Mouse (Mus musculus) C2C12 (cell line): Measurements from ENCODE around the gene Plch1. TPM values are rescaled to one million over a fixed set of nuclear protein-coding genes. Genes with fewer than 3 reads are reported as not detected.

Source experiments
- H3K27me3 ChIP-seq: one replicate; pipeline ENCODE4 v1.6.1; 2011; ENCODE audit not compliant: control insufficient read depth, insufficient read depth, insufficient read length
- H3K36me3 ChIP-seq: one replicate; pipeline ENCODE4 v1.6.1; 2011; ENCODE audit not compliant: control insufficient read depth, insufficient read depth
- H3K4me3 ChIP-seq: one replicate; pipeline ENCODE4 v1.5.1; 2011; ENCODE audit warnings: mild to moderate bottlenecking, control low read depth; ENCODE audit not compliant: poor library complexity, insufficient read depth, severe bottlenecking
- H3K79me2 ChIP-seq: one replicate; pipeline ENCODE4 v1.6.1; 2011; ENCODE audit not compliant: control insufficient read depth, insufficient read depth
- H3K79me3 ChIP-seq: one replicate; pipeline ENCODE4 v1.6.1; 2011; ENCODE audit warnings: low read depth, control low read depth
- H3ac ChIP-seq: one replicate; pipeline ENCODE3; 2011; ENCODE audit warnings: low read depth; ENCODE audit not compliant: control insufficient read depth, insufficient read length
- CEBPB ChIP-seq: IDR thresholded peaks from one replicate; pipeline ENCODE4 v1.6.1; 2011; ENCODE audit warnings: low read depth, mild to moderate bottlenecking, control low read depth, moderate library complexity
- CTCF ChIP-seq: IDR thresholded peaks from one replicate; pipeline ENCODE4 v1.5.1; 2011; ENCODE audit not compliant: control insufficient read depth, insufficient read depth, insufficient read length
- FOSL1 ChIP-seq: IDR thresholded peaks from one replicate; pipeline ENCODE4 v1.8.0; 2011; ENCODE audit warnings: mild to moderate bottlenecking, low read length; ENCODE audit not compliant: poor library complexity, insufficient read depth, severe bottlenecking
- MAX ChIP-seq: IDR thresholded peaks from one replicate; pipeline ENCODE4 v1.6.1; 2011; ENCODE audit warnings: mild to moderate bottlenecking, control low read depth
- MYOD1 ChIP-seq: IDR thresholded peaks from one replicate; pipeline ENCODE4 v1.6.1; 2011; ENCODE audit warnings: low read depth; ENCODE audit not compliant: control insufficient read depth, insufficient read length
- MYOG ChIP-seq: IDR thresholded peaks from one replicate; pipeline ENCODE4 v1.6.1; 2011; ENCODE audit not compliant: control insufficient read depth, insufficient read length; ENCODE audit errors: extremely low read depth
- USF1 ChIP-seq: IDR thresholded peaks from one replicate; pipeline ENCODE4 v1.6.1; 2011; ENCODE audit warnings: low read depth, mild to moderate bottlenecking, control low read depth, moderate library complexity
- long read RNA-seq, 2 experiments: library from polyadenylated mRNA; unstranded; transcript quantifications; one replicate each; pipeline ENCODE4 v2.0.0; 2019 to 2020
- polyA plus RNA-seq: library from polyadenylated mRNA; unstranded; fragments of >200 nt; fragmentation: generic; extraction: Trizol; gene quantifications from one replicate; pipeline ENCODE4 v1.2.1, GENCODE M21; 2012; ENCODE audit warnings: missing spikeins

Plch1 gene
- not detected for polyA plus RNA-seq
- long read RNA-seq, experiment 1, result 0 reads
- long read RNA-seq, experiment 2, result 0 reads

- no peaks in the 10 kb centered on the region for H3K27me3 ChIP-seq
- no peak within 1 kb of the TSS for H3ac ChIP-seq
- H3K79me2 ChIP-seq, result no peaks in the 10 kb centered on the region
- no peaks in the 10 kb centered on the region for H3K79me3 ChIP-seq
- no peaks in the 10 kb centered on the region for H3K36me3 ChIP-seq
- H3K4me3 ChIP-seq, result no peak within 1 kb of the TSS
- TF ChIP-seq CEBPB, result no peak
- TF ChIP-seq MYOG, result no peak
- TF ChIP-seq MYOD1, result no peak
- no peak for TF ChIP-seq FOSL1
- no peak for TF ChIP-seq MAX
- no peak for TF ChIP-seq USF1
- no peak for TF ChIP-seq CTCF
Observed at GRCm38 (mm10) chr3:63899309-63899695, at the start of gene Plch1. TSS of gene Plch1 (minus strand) at chr3:63899472.

DNA sequence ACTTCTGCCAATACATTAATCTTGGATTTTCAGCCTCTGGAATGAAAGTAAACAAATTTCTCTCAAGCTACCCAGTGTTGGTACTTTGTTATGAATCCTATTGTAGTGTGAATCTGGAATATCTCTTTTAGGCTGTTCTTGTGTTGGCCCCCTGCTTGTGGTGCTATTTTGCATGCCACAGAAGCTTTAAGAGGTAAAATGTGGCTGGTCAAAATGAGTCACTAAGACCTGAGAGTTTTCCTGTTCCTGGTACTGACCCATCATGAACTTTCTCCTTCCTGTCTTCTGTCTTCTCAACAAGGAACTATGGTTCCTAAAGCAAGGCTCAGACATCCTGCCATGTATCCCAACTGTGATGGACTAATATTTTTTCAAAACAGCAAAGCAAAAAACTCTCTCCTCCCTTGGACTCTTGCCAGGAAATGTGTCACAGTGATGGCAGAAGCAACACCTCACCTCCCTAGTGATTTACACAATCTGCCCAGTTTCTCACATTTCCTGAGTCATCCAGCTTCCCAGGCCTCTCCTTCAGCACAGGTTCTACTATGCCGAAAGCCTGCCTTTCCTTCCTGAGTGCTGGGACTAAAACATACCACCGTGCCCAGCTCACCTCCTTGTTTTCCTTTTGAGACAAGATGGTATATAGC, 42.1 kb upstream of the Plch1 start:
- Histone ChIP-seq H3K36me3 (peaks cover 24% of the 10 kb centered on the region), H3ac (no peak overlapping the region), H3K27me3 (no peaks in the 10 kb centered on the region), H3K79me2 (no peaks in the 10 kb centered on the region), H3K79me3 (no peaks in the 10 kb centered on the region), H3K4me3 (no peak overlapping the region)
- TF ChIP-seq MAX (no peak), CEBPB (peak; percentile 19), MYOD1 (no peak), MYOG (no peak), USF1 (no peak), CTCF (no peak)

DNA sequence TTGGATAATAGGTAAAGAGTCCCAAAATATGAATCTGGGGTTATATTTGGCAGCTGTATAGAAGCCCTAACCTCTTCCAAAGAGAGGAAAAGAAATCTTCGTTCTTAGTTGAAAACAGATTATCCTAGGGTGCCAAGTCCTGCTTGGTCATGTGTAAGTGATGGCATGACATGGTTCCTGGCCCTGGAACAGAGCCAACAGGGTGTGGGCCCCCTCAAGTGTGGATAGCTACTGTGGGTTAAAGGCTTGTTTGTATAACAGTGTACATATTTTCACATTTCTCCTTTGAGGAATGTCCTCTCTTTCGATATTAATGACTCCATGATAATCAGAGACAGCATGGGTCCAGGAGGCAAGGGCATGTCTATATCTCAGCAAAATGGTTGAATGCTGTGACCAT, 39.7 kb upstream of the Plch1 start:
- Histone ChIP-seq H3K79me3 (no peaks in the 10 kb centered on the region), H3K4me3 (no peak overlapping the region), H3K79me2 (no peaks in the 10 kb centered on the region), H3ac (no peak overlapping the region), H3K36me3 (peaks cover 21% of the 10 kb centered on the region), H3K27me3 (no peaks in the 10 kb centered on the region)
- no peak for TF ChIP-seq CEBPB
- no peak for TF ChIP-seq MYOD1
- TF ChIP-seq CTCF, result no peak
- no peak for TF ChIP-seq USF1
- no peak for TF ChIP-seq MYOG
- no peak for TF ChIP-seq MAX
- TF ChIP-seq FOSL1, result no peak

DNA sequence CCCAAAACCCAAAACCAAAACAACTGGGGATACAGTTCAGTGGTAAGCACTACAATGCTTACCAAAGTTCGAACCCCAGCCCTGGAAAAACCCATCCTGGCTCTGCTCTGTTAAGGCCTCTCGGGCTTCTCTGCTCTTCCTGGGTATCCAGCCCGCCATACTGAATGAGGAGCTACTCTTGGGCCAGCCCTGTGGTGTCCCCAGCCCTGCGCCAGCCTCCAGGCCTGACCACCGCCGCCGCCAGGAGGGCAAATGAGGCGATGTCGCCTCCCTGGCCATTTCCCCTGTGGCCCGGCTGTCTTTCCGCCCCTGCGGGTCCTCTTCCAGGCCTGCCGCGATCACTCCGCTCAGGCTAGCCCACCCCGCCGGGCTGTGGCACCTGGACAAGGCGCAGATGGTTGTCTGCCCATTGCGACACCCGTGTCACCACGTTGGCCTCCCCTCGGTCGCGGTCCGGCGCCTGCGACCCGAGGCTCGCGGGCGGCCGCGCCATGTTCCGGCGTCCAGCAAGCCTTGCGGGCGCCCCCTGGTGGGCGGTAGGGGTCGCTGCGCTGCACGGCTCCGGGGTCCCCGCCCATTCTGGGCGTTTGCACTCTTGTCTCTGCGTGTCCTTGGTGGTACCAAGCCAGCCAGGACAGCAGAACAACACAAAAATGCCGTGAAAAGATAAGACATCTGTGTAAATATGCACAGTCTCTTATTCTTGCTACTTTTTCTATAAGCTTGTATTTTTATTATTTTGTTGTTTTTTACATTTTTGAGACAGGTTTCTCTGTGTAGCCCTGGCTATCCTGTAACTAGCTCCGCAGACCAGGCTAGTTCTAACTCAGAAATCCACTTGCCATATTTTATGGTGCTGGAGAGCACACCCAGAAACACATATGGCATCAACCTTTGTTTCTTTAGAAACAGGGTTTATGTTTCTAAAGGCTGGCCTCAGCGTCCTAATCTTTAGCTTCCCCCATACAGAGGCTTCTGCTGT, 29.9 kb upstream of the Plch1 start, which contains the start of gene E130311K13Rik:
Gene E130311K13Rik (minus strand): TSS at position 595 of the 982 bp plus-strand sequence.
- Histone ChIP-seq H3K27me3 (no peaks in the 10 kb centered on the region), H3ac (peak within 1 kb of the TSS; percentile 78), H3K4me3 (peak within 1 kb of the TSS; percentile 34), H3K79me3 (no peaks in the 10 kb centered on the region), H3K36me3 (no peaks in the 10 kb centered on the region), H3K79me2 (no peaks in the 10 kb centered on the region)
- TF ChIP-seq CEBPB (peak; percentile 38), MYOD1 (no peak), MAX (peak; percentile 27), CTCF (peak; percentile 97)

DNA sequence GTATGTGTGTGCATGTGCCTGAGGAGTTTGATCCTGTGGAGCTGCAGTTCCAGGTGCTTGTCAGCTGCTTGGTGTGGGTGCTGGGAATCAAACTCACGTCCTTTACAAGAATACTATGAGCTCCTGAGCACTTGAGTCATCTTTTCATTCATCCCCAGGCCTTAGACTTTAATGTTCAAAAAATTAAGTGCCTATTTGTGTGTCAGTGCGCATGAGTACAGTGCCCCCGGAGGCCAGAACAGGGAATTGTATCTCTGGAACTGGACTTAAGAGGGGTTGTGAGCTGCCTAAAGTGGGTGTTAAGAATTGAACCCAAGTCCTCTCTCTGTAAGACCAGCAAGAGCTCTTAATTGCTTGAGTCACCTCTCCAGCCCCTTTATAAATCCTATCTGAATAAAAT, 20.4 kb upstream of the Plch1 start:
- Histone ChIP-seq H3ac (no peak overlapping the region), H3K36me3 (peaks cover 3% of the 10 kb centered on the region), H3K4me3 (no peak overlapping the region), H3K79me2 (no peaks in the 10 kb centered on the region), H3K27me3 (no peaks in the 10 kb centered on the region), H3K79me3 (no peaks in the 10 kb centered on the region)
- no peak for TF ChIP-seq FOSL1
- no peak for TF ChIP-seq MAX
- no peak for TF ChIP-seq USF1
- TF ChIP-seq MYOG, result no peak
- no peak for TF ChIP-seq CEBPB
- TF ChIP-seq MYOD1, result no peak
- no peak for TF ChIP-seq CTCF
